In genomic region chrX:75513787-75514178, GRCm38 (mm10) we compare ENCODE assay signal across 8 mouse cellular contexts. TPM values are rescaled to one million over a fixed set of nuclear protein-coding genes. Genes with fewer than 3 reads are reported as not detected.
A peak's percentile ranks its signal among the peaks of the same experiment; 100 is the strongest.
DNase-seq lines count a peak whose midpoint lies in the region; ATAC-seq and TF ChIP-seq lines count a peak whose summit lies in the region.

No protein-coding gene starts in this region.

- H3K4me3 ChIP-seq in cerebellum, adult 2 months (replicated peaks; ENCODE audit: insufficient read depth, low read depth, low read length) = peak overlapping the region; percentile 52
- no peak overlapping the region for H3K4me3 ChIP-seq in stomach, embryonic 14.5 days (ENCODE audit: low read depth, low read length)
- H3K4me3 ChIP-seq in stomach, postnatal 0 days (ENCODE audit: low read depth, low read length) = no peak overlapping the region
- no peak overlapping the region for H3K4me3 ChIP-seq in limb, embryonic 14.5 days (replicated peaks; ENCODE audit: low read length)
- H3K4me3 ChIP-seq in thymus, adult 2 months (ENCODE audit: control insufficient read depth, insufficient read depth, low read length) = no peak overlapping the region

- no peaks in the 10 kb centered on the region for H3K4me1 ChIP-seq in cerebellum, adult 2 months (ENCODE audit: control insufficient read depth, insufficient read depth, low read length)
- no peaks in the 10 kb centered on the region for H3K4me1 ChIP-seq in stomach, embryonic 14.5 days (ENCODE audit: control insufficient read depth, insufficient read depth, low read length)
- H3K4me1 ChIP-seq in stomach, postnatal 0 days (replicated peaks; ENCODE audit: control insufficient read depth, insufficient read depth) = no peaks in the 10 kb centered on the region
- H3K4me1 ChIP-seq in limb, embryonic 14.5 days (ENCODE audit: control insufficient read depth, insufficient read depth, low read length) = no peaks in the 10 kb centered on the region
- H3K4me1 ChIP-seq in thymus, adult 2 months (replicated peaks; ENCODE audit: control insufficient read depth, insufficient read depth, low read length) = 0 out of 2 replicates have a peak, but pooled peaks cover 2% of the 10 kb centered on the region

- DNase-seq in cerebellum, adult 2 months = no peak
- DNase-seq in cerebellum, postnatal 25 days = no peak
- DNase-seq in stomach, postnatal 0 days (ENCODE audit: low spot score) = no peak
- DNase-seq in limb, embryonic 14.5 days (ENCODE audit: low spot score) = no peak
- DNase-seq in thymus, adult 2 months = no peak
- DNase-seq in yolk sac, embryonic 10.5 days (ENCODE audit: low spot score) = no peak
- DNase-seq in layer of hippocampus, adult 18-20 months (ENCODE audit: low spot score in 2 of 2) = no peak

- H3K4me2 ChIP-seq in stomach, embryonic 14.5 days (replicated peaks; ENCODE audit: low read depth, low read length) = peak overlapping the region; percentile 26; the same call in 1 of the 2 replicates
- H3K4me2 ChIP-seq in stomach, postnatal 0 days (replicated peaks; ENCODE audit: low read depth) = no peak overlapping the region
- peak overlapping the region; percentile 31; the same call in 1 of the 2 replicates for H3K4me2 ChIP-seq in limb, embryonic 14.5 days (replicated peaks; ENCODE audit: low read depth, low read length, severe bottlenecking)

- TF ChIP-seq POLR2A in cerebellum, adult 2 months (IDR thresholded peaks at IDR 0.05; ENCODE audit: borderline replicate concordance, insufficient read depth, low read length) = no peak
- TF ChIP-seq POLR2A in limb, embryonic 14.5 days (IDR thresholded peaks at IDR 0.05; ENCODE audit: borderline replicate concordance, extremely low read depth, insufficient read depth, insufficient read length) = no peak
- no peak for TF ChIP-seq POLR2A in thymus, adult 2 months (IDR thresholded peaks at IDR 0.05; ENCODE audit: control insufficient read depth, extremely low read depth, insufficient read depth, low read length, poor library complexity)

- ATAC-seq in stomach, embryonic 14.5 days (ENCODE audit: insufficient number of reproducible peaks, insufficient read depth, low FRiP score, low read depth) = no peak
- ATAC-seq in stomach, postnatal 0 days (ENCODE audit: low FRiP score, low TSS enrichment) = no peak
- ATAC-seq in limb, embryonic 14.5 days (ENCODE audit: low FRiP score, low read depth) = no peak

- H3K27me3 ChIP-seq in cerebellum, adult 2 months (ENCODE audit: control insufficient read depth, insufficient read depth, low read length) = no peaks in the 10 kb centered on the region
- H3K27me3 ChIP-seq in stomach, embryonic 14.5 days (ENCODE audit: control insufficient read depth, insufficient read depth, low read length) = no peaks in the 10 kb centered on the region
- no peaks in the 10 kb centered on the region for H3K27me3 ChIP-seq in stomach, postnatal 0 days (ENCODE audit: control insufficient read depth, insufficient read depth, low read length)
- H3K27me3 ChIP-seq in limb, embryonic 14.5 days (ENCODE audit: control insufficient read depth, insufficient read depth, low read length) = no peaks in the 10 kb centered on the region
- H3K27me3 ChIP-seq in thymus, adult 2 months (ENCODE audit: control insufficient read depth, insufficient read depth, low read length) = no peaks in the 10 kb centered on the region

- 22% methylated on average over 3 of the region's 3 CpGs for WGBS in cerebellum, adult 2 months
- 29% methylated on average over 3 of the region's 3 CpGs for WGBS in stomach, embryonic 14.5 days
- WGBS in stomach, postnatal 0 days = 16% methylated on average over 3 of the region's 3 CpGs
- 39% methylated on average over 3 of the region's 3 CpGs for WGBS in limb, embryonic 14.5 days
- WGBS in thymus, adult 2 months = 30% methylated on average over 3 of the region's 3 CpGs

- H3K9me3 ChIP-seq in stomach, embryonic 14.5 days (ENCODE audit: control insufficient read depth, low read depth, low read length) = no peaks in the 10 kb centered on the region
- no peaks in the 10 kb centered on the region for H3K9me3 ChIP-seq in stomach, postnatal 0 days (ENCODE audit: control insufficient read depth, low read length)
- no peaks in the 10 kb centered on the region for H3K9me3 ChIP-seq in limb, embryonic 14.5 days (ENCODE audit: control insufficient read depth, low read length)

- no peak for TF ChIP-seq EP300 in stomach, postnatal 0 days (optimal IDR thresholded peaks at IDR 0.05)

- no peak overlapping the region for H3K9ac ChIP-seq in stomach, embryonic 14.5 days (replicated peaks; ENCODE audit: low read depth, low read length)
- H3K9ac ChIP-seq in stomach, postnatal 0 days (ENCODE audit: low read length) = no peak overlapping the region
- 0 out of 2 replicates have a peak overlapping the region, but pooled peaks have one; percentile 68 for H3K9ac ChIP-seq in limb, embryonic 14.5 days (ENCODE audit: low read depth, low read length, severe bottlenecking)

- no peak for TF ChIP-seq CTCF in cerebellum, adult 2 months (IDR thresholded peaks at IDR 0.05; ENCODE audit: borderline replicate concordance, insufficient read depth, low read depth, low read length)
- no peak for TF ChIP-seq CTCF in stomach, postnatal 0 days (IDR thresholded peaks at IDR 0.05; ENCODE audit: low read depth)
- no peak for TF ChIP-seq CTCF in thymus, adult 2 months (IDR thresholded peaks at IDR 0.05; ENCODE audit: borderline replicate concordance, control insufficient read depth, extremely low read depth, insufficient read depth, low read length, poor library complexity)

- H3K36me3 ChIP-seq in stomach, embryonic 14.5 days (ENCODE audit: control insufficient read depth, insufficient read depth, low read length) = no peaks in the 10 kb centered on the region
- H3K36me3 ChIP-seq in stomach, postnatal 0 days (ENCODE audit: control insufficient read depth, insufficient read depth, low read length) = no peaks in the 10 kb centered on the region
- H3K36me3 ChIP-seq in limb, embryonic 14.5 days (ENCODE audit: control insufficient read depth, insufficient read depth, low read length) = no peaks in the 10 kb centered on the region; the same call in 1 of the 2 replicates
- no peaks in the 10 kb centered on the region for H3K36me3 ChIP-seq in thymus, adult 2 months (ENCODE audit: control insufficient read depth, insufficient read depth, low read length)

- H3K27ac ChIP-seq in cerebellum, adult 2 months (ENCODE audit: insufficient read depth, low read length) = no peak overlapping the region
- no peak overlapping the region for H3K27ac ChIP-seq in stomach, embryonic 14.5 days (ENCODE audit: low read length)
- no peak overlapping the region for H3K27ac ChIP-seq in stomach, postnatal 0 days (replicated peaks)
- H3K27ac ChIP-seq in limb, embryonic 14.5 days (replicated peaks; ENCODE audit: low read depth, low read length) = no peak overlapping the region
- no peak overlapping the region for H3K27ac ChIP-seq in thymus, adult 2 months (ENCODE audit: control insufficient read depth, insufficient read depth, low read length)

RNA-seq across cellular contexts. Expression of gene Vbp1, which starts 0.3 kb away (rescaled TPM):
- 86.5 and 88.9 TPM in 2 replicates for polyA plus RNA-seq in cerebellum, adult 2 months (2012; rRNA removed)
- polyA plus RNA-seq in stomach, embryonic 14.5 days (2014; fragmentation: Nextera tagmentation; extraction: Ambion mirVana) = 164 and 172 TPM in 2 replicates
- 94.4 and 97.8 TPM in 2 replicates for polyA plus RNA-seq in stomach, postnatal 0 days (2015; fragmentation: Nextera tagmentation; extraction: Ambion mirVana)
- 30.1 and 37.2 TPM in 2 replicates for polyA plus RNA-seq in limb, embryonic 14.5 days (2012; rRNA removed)
- polyA plus RNA-seq in limb, embryonic 14.5 days (2014; fragmentation: Nextera tagmentation; extraction: Ambion mirVana) = 126 and 128 TPM in 2 replicates
- 4.1 and 5.7 TPM in 2 replicates for polyA plus RNA-seq in thymus, adult 2 months (2012; rRNA removed)
- total RNA-seq in layer of hippocampus, adult 18-20 months (2021) = 10 to 100 TPM; 67.5 to 81.5 TPM
